Mouse (Mus musculus): ENCODE measurements at regions not wholly inside any gene's neighbourhood (a gene's known extent, or its start where the extent isn't known, plus 50 kb on each side); places are given as distances from the start of the nearest gene placed in this dataset.

DNA sequence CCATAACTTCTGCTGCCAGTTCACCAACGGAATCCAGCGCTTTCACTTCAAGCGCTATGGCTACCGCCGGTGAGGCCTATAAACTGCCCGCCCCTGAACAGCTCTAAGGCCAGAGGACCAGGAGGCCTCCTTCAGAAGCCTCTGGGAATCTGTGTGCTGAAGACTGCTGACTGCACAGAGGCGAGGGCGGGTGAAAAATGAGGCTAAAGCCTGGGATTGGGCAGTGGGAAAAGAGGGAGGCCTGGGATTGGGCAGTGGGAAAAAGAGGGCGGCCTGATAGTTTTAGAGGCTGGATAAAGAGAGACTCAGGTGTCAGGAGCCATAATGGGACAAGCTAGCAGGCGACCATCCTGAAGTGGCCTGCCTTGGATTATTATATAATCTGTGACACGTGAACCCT, 80.8 kb downstream of the Plekhb2 start:
- no peak for DNase-seq

DNA sequence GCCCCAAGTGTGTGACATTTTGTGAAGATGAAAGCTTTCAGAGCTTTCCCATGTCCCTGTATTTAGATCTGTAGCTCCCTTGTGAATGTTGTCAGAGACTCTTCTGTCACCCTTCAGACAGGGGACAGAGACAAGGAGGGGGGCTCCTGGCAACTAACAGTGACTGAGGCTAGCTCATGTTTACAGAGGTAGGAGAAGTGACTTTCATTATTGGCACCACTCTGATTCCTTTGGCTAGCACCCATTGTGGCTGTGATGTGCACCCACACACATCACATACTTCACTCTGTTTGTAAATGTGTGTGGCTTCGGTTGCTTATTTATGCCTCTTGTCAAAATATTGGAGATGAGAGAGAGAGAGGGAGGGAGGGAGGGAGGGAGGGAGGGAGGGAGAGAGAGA, 93.4 kb downstream of the Plekhb2 start:
- no peak for DNase-seq

DNA sequence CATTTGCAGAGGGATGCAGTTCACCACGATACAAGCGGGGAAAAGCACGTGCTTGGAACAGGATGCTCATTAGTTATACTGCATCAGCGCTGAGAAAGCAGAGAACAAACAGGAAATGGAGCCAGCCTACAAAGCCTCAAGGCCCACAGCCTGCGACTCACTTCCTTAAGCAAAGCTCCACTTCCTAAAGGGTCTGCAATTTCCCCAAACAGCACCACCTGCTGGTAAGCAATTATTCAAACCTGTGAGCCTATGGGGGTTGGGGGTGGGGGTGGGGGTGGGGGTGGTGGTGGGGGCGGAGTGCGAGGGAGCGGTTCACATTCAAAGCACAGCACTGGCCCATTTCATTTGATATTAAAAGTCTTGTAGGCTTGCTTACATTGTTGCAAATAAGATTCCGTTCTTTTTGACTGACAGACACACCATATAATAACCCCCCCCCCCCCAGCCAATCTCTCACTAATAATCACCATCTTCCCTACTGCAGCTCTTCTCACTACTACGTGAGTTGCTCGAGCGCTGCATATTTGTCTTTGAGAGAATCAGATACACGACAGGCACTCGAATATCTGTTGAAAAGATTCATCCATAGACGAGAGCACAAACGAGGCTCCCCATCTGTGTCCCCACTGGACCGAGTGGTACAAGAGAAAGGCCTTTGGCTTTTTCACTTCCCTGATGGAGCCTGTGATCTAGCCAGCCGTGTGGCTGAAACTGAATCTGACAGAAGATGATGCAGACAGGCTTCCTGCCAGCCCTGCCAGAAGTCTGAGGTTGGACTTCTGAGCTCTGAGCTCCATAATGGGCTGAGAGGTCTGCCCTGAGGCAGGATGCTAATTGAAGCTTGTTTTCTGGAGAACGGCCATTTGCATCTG, 112.1 kb downstream of the Plekhb2 start:
- no peak for DNase-seq

DNA sequence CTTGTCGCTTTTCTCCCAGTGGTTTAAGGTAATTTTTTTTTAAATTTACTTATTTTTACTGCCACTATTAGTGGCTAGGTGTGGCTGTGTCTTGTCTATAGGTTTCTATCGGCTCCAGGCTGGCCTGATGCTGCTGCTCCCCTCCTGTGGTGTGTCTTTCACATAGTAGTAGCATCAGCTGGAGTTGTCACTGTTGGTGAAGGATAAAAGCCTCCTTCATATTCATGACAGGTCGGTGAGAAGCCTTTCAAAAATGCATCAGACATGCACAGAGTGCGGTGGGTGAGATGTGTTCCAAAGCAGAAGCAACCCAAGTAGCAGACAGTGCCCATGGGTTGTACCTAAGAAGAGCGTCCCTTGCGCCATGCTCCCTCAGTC, 112.7 kb downstream of the Plekhb2 start:
- no peak for DNase-seq

DNA sequence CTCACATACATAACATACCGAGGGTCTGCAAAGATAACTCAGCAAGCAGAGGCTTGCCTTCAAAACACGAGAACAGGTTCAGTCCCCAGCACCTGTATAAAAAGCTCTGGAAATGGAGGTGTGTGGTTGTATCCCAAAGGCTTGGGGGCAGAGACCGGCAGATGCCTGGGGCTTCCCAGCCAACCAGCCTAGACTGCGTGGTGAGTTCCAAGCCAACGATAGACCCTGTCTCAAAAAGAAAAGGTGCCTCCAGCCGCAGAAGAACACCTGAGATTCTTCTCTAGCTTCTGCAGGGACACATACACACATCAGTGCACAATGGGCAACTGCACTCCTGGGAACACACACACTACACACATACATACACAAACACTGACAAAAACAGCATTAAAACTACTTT, 125.0 kb downstream of the Plekhb2 start:
- DNase-seq: no peak

DNA sequence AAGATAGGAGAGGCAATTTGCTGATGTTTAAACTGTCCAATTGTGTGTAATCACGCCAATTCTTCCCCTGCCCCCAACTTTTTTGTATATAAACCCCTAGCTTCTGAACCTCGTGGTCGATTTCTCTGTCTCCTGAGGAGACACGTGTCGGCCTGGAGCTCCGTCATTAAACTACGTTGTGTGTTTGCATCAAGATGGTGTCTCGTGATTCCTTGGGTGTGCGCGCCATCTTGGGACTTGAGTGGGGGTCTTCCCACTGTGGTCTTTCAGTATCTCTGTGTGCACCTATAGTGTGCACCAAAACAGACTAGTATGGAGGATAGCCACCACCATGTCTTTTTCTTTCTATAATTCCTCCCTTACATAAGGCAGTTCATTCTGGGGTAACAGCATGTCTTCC, 128.4 kb downstream of the Plekhb2 start:
- no peak for DNase-seq

DNA sequence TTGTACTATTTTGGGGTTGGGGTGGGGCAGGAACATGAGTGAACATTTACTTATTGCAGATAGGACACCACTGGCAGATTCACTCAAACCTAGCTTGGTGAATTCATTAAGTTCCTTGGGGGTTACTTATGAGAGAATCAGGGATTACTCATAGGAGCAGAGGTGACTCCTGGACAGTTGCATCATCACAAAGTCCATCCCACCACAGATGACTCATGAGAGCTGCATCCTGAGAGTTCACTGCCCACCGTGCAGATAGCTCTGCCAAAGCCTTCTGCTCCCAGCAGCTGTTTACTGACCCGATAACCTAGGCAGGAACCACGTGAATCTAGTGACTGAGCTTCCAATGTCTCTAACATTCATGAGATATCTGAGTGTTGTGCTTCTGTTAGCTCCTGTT, 129.6 kb downstream of the Plekhb2 start:
- DNase-seq: no peak

DNA sequence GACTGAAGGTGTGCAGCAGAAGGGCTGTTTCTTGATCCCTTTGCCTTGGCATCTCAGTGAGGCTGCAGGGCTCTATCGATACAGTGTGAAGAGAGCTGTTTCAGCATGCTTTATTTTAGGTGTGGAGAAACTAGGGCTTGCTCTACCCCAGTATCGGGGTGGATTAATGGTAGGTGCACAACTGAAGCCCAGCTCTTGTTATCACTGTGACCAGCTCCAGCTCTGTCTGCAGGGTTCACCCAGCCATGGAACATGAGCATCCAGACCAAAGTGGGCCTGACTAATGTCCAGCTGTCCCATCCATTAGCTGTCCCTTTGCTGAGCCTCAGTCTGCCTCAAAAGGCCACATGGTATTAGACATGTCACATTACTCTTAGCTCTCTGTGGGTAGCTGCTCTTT, 132.2 kb downstream of the Plekhb2 start:
- no peak for DNase-seq

DNA sequence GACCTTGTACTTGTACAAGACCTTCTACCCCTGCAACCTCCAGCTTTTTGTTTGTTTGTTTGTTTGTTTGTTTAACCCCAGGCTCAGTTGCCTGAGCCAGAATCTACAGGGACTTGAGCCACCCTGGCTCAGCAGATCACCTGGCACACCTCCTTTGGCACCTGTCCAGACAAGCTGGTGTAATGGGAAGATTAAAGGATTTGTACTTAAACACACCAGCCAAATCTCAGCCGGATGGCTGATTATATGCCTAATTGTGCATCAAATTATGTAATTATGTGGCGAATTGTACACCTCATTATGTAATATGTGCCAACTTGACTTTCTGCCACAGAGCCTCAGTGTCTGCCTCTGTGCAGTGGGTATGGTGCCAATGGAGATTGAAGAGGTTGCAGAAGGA, 133.2 kb downstream of the Plekhb2 start:
- DNase-seq: peak; percentile 12

DNA sequence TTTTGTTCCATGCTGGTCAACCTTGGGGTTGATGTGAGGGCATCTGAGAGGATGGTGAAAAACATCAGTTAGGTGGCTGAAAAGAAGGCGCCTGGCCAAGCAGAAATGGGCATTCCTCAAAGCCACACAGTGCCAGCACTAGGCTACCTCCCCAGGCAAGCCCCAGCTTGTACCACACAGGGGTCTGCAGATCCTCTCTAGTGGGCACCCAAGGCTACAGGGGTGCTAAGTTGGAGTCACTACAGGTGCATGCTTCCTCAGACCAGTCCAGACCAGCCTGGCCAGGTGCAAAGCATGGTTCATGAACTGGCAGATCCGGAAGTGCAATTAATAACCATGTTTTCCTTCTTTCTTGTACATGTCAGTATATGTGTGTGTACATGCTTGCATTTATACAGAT, 137.1 kb downstream of the Plekhb2 start:
- no peak for DNase-seq

DNA sequence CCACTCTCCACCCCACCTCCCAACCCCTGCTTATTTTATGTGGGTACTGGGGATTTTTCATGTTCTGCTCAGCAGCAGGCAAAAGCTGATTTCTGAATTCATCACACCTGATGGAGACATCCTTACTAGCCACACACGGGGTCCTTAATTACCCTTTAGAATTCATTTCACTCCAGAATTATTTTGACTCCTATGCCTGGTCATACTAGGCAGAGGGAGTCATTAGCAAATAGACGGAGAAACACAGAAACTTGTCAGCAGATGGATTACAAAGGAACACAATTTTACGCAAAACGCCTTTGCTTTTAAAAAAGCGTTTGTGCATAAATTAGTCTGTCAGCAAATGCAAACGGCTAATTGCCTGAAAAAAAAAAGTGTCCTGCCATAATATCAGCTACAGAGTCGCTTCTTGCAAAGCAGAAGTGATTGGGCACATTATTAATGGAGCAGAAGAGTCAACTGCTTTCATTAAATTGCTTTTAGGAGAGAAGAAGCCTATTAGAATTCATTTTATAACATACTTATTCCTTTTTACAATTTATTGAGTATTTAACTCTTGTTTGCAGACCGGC, 138.0 kb downstream of the Plekhb2 start:
- no peak for DNase-seq

DNA sequence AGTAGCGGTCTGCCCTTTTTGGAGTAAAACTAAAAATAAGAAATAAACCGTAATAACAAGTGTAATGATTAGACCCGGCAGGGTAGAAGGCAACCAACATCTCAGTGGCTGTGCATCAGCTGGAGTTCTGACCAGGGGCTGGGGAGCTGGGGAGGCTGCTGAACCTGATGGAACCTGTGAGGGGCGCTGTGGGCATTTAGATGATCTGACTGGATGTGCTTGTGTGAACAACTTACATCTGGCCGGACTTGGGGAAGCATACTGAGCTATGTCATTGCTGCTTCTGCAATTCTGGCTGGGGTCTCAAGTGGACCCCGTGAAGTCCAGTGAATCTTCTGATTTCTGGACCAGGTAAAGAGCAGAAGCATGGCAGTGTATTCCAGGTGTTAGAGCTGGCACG, 138.4 kb downstream of the Plekhb2 start:
- DNase-seq: no peak

DNA sequence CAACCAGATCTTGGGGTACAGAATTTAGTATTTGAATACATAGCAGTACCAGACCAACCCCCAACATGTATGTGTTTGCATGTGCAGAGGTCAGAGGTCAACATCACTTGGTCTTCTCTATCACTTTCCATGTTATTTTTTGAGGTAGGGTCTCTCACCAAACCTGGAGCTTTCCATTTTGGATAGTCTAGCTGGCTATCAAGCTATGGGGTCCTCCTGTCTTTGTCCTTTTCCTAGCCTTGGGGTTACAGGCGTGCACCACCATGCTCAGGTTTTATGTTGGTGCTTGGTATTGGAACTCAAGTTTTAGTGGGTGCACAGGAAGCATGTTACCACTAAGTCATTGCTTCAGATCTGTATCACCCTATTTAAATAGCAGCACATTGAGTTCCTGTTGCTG, 151.0 kb downstream of the Plekhb2 start:
- no peak for DNase-seq

DNA sequence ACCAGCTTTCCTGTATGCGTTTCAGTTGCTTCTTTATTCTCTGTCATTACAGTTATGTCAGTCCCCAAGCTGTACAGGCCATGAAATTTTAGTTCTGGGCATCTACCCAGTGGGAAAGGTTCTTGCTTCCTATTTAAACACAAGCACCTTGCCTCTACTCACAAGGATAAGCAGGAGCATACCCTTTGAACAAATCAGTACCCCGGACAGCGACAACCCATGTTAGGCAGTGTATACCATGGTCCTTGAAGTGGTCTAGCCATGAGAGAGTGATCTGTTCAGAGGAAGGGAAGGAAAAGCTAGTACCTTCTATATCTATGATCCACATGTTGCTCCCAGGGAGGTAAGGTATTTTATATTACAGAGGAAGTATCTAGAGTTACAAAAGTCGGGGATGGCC, 167.7 kb downstream of the Plekhb2 start:
- no peak for DNase-seq

DNA sequence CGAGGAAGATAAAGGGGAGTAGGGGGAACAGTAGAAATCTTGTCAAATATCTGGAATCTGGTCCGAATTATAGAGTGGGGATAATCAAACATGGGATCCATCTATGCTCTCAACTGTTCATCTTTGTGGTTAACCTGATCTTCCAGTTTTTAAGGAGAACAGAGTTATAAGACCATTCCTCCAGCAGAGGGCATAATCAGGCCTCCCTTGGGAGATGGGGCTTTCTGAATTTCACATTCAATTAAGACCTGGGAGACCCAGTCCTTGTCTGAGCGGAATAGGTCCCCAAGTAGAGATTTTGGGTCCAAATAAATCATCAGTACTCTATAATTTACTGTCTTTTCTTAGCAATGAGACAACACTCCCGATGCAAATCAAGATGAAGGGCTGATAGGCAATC, 182.8 kb downstream of the Plekhb2 start:
- DNase-seq: no peak

DNA sequence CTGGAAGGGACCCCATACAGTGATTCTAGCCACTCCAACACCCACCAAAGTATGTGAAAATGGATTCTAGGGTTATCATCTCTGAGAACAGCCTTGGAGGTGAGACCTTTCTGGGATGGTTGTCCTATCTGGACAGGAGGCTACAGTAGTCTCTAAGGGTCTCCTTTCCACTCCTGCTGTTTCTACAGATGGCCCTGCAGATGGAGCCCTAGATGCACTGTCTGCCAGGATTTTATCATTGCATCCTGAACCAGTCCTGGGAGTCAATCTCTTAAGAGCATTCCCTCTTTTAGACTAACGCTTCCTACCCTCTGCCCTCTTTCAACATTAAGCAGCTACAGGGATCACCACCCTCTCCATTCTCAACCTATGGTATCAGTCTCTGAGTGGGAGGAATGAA, 223.0 kb downstream of the Plekhb2 start:
- DNase-seq: peak; percentile 25

DNA sequence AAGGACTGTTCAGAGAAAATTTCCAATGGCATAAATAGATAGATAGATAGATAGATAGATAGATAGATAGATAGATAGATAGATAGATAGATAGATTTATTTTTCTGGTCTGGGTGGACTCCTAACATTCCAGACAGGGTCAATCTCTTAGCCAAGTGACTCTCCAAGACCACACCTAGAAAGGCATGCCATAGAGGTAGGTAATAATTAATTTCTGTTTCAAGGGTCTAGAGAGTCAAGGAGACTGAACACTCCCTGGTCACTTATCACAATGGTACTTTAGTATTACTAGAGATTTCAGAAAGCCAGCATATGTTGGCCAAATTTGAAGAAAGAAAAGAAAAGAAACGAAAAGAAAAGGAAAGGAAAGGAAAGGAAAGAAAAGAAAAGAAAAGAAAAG, 245.1 kb downstream of the Plekhb2 start:
- no peak for DNase-seq

DNA sequence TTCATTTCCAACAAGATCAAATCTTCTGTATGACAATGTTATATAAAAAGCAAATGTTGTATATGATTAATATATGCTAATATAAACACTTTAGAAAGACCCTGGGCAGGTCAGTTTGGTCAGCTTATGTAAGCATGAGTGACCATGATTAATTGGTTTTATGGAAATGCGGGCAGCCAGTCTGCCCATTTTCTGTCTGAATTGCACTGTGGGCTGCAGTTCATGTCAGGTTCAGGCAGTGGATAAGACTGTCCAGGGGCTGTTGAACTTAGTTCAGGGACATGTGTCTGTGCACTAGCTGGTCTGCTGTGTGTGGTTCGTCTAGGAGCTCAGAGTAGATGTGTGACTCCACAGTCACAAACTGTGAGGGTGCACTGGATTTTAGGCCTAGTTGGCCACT, 246.0 kb downstream of the Plekhb2 start:
- no peak for DNase-seq

DNA sequence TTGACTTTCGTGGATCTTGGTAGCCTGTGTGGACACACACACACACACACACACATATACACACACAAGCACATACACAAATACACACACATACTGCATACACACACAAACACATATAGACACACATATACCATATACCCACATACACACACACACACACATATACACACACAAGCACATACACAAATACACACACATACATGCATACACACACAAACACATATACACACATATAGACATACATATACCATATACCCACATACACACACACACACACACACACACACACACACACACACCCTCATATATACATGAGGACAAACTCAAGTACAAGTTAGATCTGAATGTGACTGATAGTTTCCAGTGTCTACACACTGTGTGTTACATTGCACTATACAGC, 256.9 kb downstream of the Plekhb2 start:
- no peak for DNase-seq

DNA sequence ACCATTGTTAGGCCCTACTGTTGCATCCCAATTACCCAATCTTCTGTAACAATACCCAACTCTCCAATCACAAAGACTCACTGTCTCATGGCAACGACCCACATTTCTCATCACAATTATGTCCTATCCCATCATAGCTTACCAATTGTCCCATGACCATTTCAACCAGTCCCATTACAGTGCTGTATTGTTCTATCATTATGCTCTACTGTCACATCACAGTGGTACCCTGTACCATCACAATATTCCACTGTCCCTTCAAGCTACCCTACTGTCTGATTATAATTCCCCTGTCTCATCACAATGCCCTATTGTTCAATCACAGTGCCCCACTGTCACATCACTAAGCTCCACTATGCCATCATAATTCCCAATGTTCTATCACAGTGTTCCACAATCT, 260.0 kb downstream of the Plekhb2 start:
- no peak for DNase-seq

DNA sequence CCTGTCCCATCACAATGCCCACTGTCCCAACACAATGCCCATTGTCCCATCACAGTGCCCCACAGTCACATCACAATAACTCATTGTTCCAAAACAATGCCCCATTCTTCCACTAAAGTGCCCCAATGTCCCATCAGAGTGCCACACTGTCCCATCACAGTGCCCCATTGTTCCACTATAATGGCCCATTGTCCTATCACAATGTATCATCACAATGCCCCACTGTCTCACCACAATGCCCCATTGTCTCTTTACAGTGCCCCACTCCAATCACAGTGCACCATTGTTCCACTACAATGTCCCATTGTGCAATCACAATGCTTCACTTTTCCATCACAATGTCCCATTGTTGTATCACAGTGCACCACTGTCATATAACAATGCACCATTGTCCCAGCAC, 265.7 kb downstream of the Plekhb2 start:
- DNase-seq: no peak

DNA sequence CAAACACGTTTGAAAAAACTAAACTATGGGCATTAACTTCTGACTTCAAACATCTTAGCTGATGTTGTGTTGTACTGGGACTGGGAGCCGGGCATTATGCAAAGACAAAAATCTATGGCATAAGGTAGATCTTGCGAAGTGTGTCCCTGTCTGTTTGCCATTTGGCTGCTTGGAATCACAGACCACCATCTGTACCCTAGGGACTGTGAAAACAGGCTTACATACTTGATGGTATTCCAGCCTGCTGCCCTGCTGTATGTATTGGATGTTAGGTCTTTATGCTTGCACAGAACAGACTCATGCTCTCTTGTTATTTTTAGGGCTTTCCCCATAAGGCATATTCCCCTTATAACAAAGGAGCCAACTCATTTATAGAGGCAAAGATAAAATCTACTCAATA, 288.1 kb downstream of the Plekhb2 start:
- DNase-seq: no peak

DNA sequence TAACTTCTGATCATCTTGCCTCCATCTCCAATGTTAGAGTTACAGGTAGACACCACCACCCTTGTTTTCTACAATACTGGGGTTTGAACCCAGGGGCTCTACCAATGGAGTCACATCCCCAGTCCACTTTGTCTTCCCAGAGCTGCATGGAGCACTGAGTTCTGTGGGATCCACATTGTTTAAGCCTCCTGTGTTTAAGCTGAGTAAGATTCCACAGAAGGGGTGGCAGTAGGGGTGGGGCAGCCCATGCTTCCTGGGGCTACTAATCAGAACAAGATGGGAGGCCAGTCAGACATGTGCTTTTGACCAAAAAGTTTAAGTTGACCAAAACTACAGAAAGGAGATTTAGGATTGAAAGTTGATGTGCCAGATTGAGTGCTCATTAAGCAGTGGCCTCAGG, 299.3 kb downstream of the Plekhb2 start:
- no peak for DNase-seq

DNA sequence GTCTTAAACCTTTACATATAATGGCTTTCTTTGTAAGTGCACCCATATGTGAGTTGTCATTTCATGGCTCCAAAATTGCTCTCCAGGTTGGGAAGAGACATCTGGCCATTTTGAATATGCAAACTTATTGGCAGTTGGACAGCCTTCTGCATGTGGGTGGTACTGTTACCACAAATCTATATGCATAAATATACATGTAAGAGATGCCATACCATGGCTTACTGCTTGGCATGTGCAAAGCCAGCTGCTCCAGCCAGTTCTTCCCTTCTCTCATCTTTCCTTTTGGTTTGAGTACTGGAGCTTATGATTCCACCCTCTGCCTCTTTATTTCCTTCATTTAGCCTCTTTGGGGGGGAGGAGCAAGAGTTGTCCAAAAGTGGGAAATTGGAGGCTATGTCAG, 312.7 kb downstream of the Plekhb2 start:
- no peak for DNase-seq

DNA sequence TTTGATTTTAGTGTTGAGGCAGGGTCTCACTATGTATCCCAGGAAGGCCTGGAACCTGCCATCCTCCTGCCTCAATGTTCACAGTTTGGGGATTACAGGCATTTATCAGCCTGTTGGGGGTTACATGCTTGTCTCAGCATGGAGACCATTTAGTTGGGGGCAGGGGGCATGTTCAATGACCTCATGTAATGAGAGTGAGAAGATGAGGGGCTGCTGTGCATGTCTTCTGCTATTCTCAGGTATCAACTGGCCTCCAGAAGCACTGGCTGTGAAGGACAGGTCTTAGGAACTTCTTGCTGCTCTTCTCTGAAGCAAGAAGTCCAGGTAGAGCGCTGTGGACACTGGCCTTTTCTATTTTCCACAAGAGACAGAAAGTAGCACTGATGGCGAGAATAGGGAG, 350.9 kb downstream of the Plekhb2 start:
- DNase-seq: no peak

Measured in cerebellum, adult 11-12 months (tissue).